In genomic region chr11:45539459-45539858, GRCm38 (mm10) we compare ENCODE assay signal across 7 mouse cellular contexts.
DNase-seq lines count a peak whose midpoint lies in the region; ATAC-seq lines count a peak whose summit lies in the region.

No protein-coding gene starts in this region.

- H3K9ac ChIP-seq in stomach, embryonic 14.5 days (replicated peaks; ENCODE audit: low read depth, low read length) = no peak overlapping the region

- peak overlapping the region; percentile 69; the same call in 1 of the 2 replicates for H3K27ac ChIP-seq in limb, embryonic 10.5 days
- H3K27ac ChIP-seq in stomach, embryonic 14.5 days (ENCODE audit: low read length) = no peak overlapping the region

- peak; percentile 68; the same call in 1 of the 2 replicates for ATAC-seq in stomach, embryonic 14.5 days (ENCODE audit: insufficient number of reproducible peaks, insufficient read depth, low FRiP score, low read depth)

- H3K4me3 ChIP-seq in limb, embryonic 10.5 days = no peak overlapping the region
- H3K4me3 ChIP-seq in stomach, embryonic 14.5 days (ENCODE audit: low read depth, low read length) = no peak overlapping the region

- H3K4me2 ChIP-seq in stomach, embryonic 14.5 days (replicated peaks; ENCODE audit: low read depth, low read length) = no peak overlapping the region

- H3K36me3 ChIP-seq in limb, embryonic 10.5 days = no peaks in the 10 kb centered on the region
- no peaks in the 10 kb centered on the region for H3K36me3 ChIP-seq in stomach, embryonic 14.5 days (ENCODE audit: control insufficient read depth, insufficient read depth, low read length)

- DNase-seq in adrenal gland, postnatal 14 days = peak; percentile 84
- DNase-seq in embryo, embryonic 10.5 days (ENCODE audit: low spot score) = peak; percentile 88
- peak; percentile 29 to 77 for DNase-seq in gastrocnemius, postnatal 36 days
- DNase-seq in kidney, adult 8-10 months = peak; percentile 51 to 70
- peak; percentile 78 for DNase-seq in limb, embryonic 10.5 days (ENCODE audit: low spot score)
- peak; percentile 65 for DNase-seq in neural tube, embryonic 10.5 days (ENCODE audit: extremely low spot score, low spot score)

- peaks cover 25% of the 10 kb centered on the region for H3K4me1 ChIP-seq in limb, embryonic 10.5 days
- H3K4me1 ChIP-seq in stomach, embryonic 14.5 days (ENCODE audit: control insufficient read depth, insufficient read depth, low read length) = peaks cover 14% of the 10 kb centered on the region; the same call in 1 of the 2 replicates

- peaks cover 31% of the 10 kb centered on the region for H3K27me3 ChIP-seq in limb, embryonic 10.5 days (ENCODE audit: low read depth, poor library complexity, severe bottlenecking)
- H3K27me3 ChIP-seq in stomach, embryonic 14.5 days (ENCODE audit: control insufficient read depth, insufficient read depth, low read length) = no peaks in the 10 kb centered on the region

- 56% methylated on average over 4 of the region's 4 CpGs for WGBS in limb, embryonic 10.5 days
- 46% methylated on average over 4 of the region's 4 CpGs for WGBS in stomach, embryonic 14.5 days

- no peaks in the 10 kb centered on the region for H3K9me3 ChIP-seq in limb, embryonic 10.5 days (replicated peaks)
- no peaks in the 10 kb centered on the region for H3K9me3 ChIP-seq in stomach, embryonic 14.5 days (ENCODE audit: control insufficient read depth, low read depth, low read length)

- intact Hi-C loops in gastrocnemius, postnatal 36 days (cut with DNase I) = loop anchor here (5.0 kb wide), 1 partner anchor 927 kb away; no protein-coding TSS in a partner anchor
